Mouse (Mus musculus) brain, embryonic 14.5 days (tissue): ENCODE measurements at regions not wholly inside any gene's neighbourhood (a gene's known extent, or its start where the extent isn't known, plus 50 kb on each side); places are given as distances from the start of the nearest gene placed in this dataset.

Source experiments
- DNase-seq: peaks from one replicate; pipeline ENCODE4 v3.0.0-alpha.2; 2011; ENCODE audit warnings: low read depth
- CTCF ChIP-seq: fragments of 200-500 bp; IDR thresholded peaks from 2 replicates; pipeline ENCODE4 v1.5.1; 2012; ENCODE audit warnings: inconsistent platforms, mild to moderate bottlenecking, moderate library complexity, borderline replicate concordance; ENCODE audit not compliant: insufficient read depth, insufficient read length; ENCODE audit errors: extremely low read depth
- POLR2A ChIP-seq: fragments of 200-500 bp; IDR thresholded peaks from 2 replicates; pipeline ENCODE4 v1.6.1; 2012; ENCODE audit warnings: mild to moderate bottlenecking, inconsistent platforms, borderline replicate concordance; ENCODE audit not compliant: poor library complexity, insufficient read depth, insufficient read length, severe bottlenecking; ENCODE audit errors: extremely low read depth

DNA sequence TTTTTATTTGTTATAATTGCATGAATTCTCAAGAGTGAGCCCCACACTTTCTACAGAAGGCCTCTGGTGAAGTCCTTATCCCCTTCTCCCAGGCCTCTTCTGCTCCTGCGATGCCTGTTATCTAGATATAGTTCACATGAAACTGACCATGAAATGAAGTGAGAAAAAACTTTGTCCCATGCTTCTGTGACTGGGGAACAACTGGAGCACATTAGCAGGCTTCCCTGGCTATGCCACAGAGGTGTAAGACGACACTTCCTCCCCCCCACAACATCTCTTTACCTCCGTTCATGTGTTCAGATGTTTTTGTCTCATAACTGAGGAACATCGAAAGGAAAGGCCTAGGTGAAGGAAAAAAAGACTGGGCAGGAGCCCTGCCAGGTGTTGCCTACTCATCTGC lies 174.7 kb downstream of the Lurap1l start:
- TF ChIP-seq POLR2A (no peak), CTCF (no peak)
- no peak for DNase-seq

GRCm38 (mm10) chr4:81096581-81096980 lies 186.1 kb downstream of the Lurap1l start:
- TF ChIP-seq POLR2A, result no peak
- no peak for TF ChIP-seq CTCF
- no peak for DNase-seq

DNA sequence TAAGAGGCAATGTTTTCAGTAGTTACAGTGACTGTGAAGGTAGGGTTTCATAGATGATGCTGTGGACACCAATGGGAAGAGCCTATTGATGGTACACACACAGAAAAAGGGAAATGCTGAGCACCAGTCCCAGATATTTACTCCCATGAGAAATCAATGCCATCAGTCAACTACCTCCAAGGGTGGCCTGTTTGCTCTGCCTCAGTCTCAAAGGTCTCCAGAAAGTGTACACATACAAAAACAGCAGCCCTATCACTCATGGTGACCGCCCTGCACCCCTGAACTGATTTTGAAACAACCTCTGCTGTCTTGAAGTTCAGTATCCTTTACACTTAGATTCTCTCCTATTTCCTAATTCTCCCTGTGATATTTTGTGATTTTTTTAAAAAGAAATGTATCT lies 187.2 kb downstream of the Lurap1l start:
- TF ChIP-seq CTCF, result no peak
- TF ChIP-seq POLR2A, result no peak
- DNase-seq, result no peak

GRCm38 (mm10) chr4:81101049-81101448 lies 190.6 kb downstream of the Lurap1l start:
- DNase-seq, result no peak
- TF ChIP-seq CTCF (no peak), POLR2A (no peak)

GRCm38 (mm10) chr4:81111307-81111706 lies 200.9 kb downstream of the Lurap1l start:
- no peak for TF ChIP-seq POLR2A
- TF ChIP-seq CTCF, result peak; percentile 26; the same call in 1 of the 2 replicates
- DNase-seq, result peak; percentile 50

GRCm38 (mm10) chr4:81116411-81116810 lies 206.0 kb downstream of the Lurap1l start:
- TF ChIP-seq POLR2A (no peak), CTCF (no peak)
- DNase-seq, result peak; percentile 10

- no peak for TF ChIP-seq POLR2A
- TF ChIP-seq CTCF, result no peak
- peak; percentile 72 for DNase-seq
These were observed 213.7 kb downstream of the Lurap1l start for GRCm38 (mm10) chr4:81124155-81124554.

DNA sequence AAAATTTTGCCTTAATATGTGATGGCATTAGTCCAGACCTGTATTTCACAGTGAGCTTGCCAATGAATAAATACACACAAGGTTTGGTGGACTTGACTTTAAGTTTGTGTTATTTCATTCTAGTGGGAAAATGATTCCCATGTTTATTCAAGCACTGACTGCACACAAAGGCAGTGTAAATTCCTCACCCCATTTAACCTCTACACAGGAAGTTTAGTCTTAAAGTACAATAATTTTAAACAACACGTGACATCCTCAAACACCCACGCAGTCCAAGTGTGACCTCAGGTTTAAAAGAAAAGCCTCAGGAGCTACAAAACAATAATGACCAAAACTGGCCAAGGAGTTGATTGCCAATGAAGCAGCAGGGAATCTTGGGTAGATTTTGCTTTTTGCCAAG lies 219.4 kb downstream of the Lurap1l start:
- peak; percentile 10 for DNase-seq
- TF ChIP-seq CTCF (no peak), POLR2A (no peak)

DNA sequence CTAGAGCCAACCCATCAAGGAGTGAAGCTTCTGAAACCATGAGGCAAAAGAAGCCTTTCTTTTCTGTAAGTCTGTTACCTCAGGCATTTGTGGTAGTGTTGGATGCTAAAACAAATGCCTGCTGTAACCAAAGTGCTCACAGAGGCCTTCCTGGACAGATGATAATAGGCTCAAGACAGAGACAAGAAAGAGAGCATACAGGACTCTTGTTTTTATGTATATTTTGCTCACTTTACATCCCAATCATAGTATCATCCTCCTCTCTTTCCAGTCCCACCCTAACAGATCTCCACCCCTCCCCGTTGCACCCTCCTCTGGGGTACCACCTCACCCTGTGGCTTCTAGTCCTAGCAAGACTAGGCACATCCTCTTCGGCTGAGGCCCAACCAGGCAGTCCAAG lies 262.7 kb downstream of the Lurap1l start:
- no peak for TF ChIP-seq POLR2A
- no peak for TF ChIP-seq CTCF
- no peak for DNase-seq

GRCm38 (mm10) chr4:81177443-81178041 lies 265.1 kb downstream of the Mpdz start:
- DNase-seq, result no peak

GRCm38 (mm10) chr4:81178047-81178781 lies 264.4 kb downstream of the Mpdz start:
- no peak for DNase-seq
- TF ChIP-seq CTCF (no peak), POLR2A (no peak)

More at GRCm38 (mm10) chr4:81177443-81178041, 265.1 kb downstream of the Mpdz start:
- TF ChIP-seq POLR2A (no peak), CTCF (no peak)

- peak; percentile 97 for DNase-seq
- no peak for TF ChIP-seq POLR2A
- TF ChIP-seq CTCF, result peak; percentile 99
These were observed 263.9 kb downstream of the Mpdz start for GRCm38 (mm10) chr4:81178782-81179135.
